Mouse (Mus musculus): ENCODE results near the gene Ddn. TPM values are rescaled to one million over a fixed set of nuclear protein-coding genes. Genes with fewer than 3 reads are reported as not detected.
A peak's percentile ranks its signal among the peaks of the same experiment; 100 is the strongest.

The Ddn gene
- polyA plus RNA-seq (2014; fragmentation: Nextera tagmentation; extraction: Ambion mirVana): 0.07 TPM in 1 of 2 replicates, not detected in the other

GRCm38 (mm10) chr15:98809390-98809789, at the start of gene Ddn:
Gene Ddn (minus strand): TSS chr15:98809490.
- peaks cover 57% of the 10 kb centered on the region for H3K27me3 ChIP-seq (replicated peaks; ENCODE audit: control insufficient read depth, insufficient read depth, low read length)
- peak within 1 kb of the TSS; percentile 75 for H3K4me2 ChIP-seq (ENCODE audit: low read depth, low read length)
- ATAC-seq (ENCODE audit: low read depth) (no peak), DNase-seq (ENCODE audit: low spot score) (no peak)
- peaks cover 20% of the 10 kb centered on the region for H3K4me1 ChIP-seq (ENCODE audit: control insufficient read depth, insufficient read depth, low read length)
- H3K4me3 ChIP-seq (ENCODE audit: low read depth, low read length): peak within 1 kb of the TSS; percentile 48
- 38% methylated on average over 3 of the region's 3 CpGs for WGBS
- no peak within 1 kb of the TSS for H3K27ac ChIP-seq (replicated peaks; ENCODE audit: low read depth, low read length)
- H3K9ac ChIP-seq (ENCODE audit: low read depth, low read length): peak within 1 kb of the TSS; percentile 22; the same call in 1 of the 2 replicates
- H3K36me3 ChIP-seq (ENCODE audit: control insufficient read depth, insufficient read depth, low read length): peaks cover 18% of the 10 kb centered on the region
- H3K9me3 ChIP-seq (ENCODE audit: control insufficient read depth, low read length): no peaks in the 10 kb centered on the region

- Histone ChIP-seq H3K4me3 (ENCODE audit: low read depth, low read length) (no peak overlapping the region), H3K4me1 (ENCODE audit: control insufficient read depth, insufficient read depth, low read length) (no peaks in the 10 kb centered on the region), H3K27ac (replicated peaks; ENCODE audit: low read depth, low read length) (no peak overlapping the region), H3K9ac (ENCODE audit: low read depth, low read length) (no peak overlapping the region), H3K9me3 (ENCODE audit: control insufficient read depth, low read length) (no peaks in the 10 kb centered on the region), H3K4me2 (ENCODE audit: low read depth, low read length) (no peak overlapping the region), H3K36me3 (ENCODE audit: control insufficient read depth, insufficient read depth, low read length) (peaks cover 100% of the 10 kb centered on the region), H3K27me3 (replicated peaks; ENCODE audit: control insufficient read depth, insufficient read depth, low read length) (no peaks in the 10 kb centered on the region)
- DNase-seq (ENCODE audit: low spot score): no peak
- 92% methylated on average over 16 of the region's 16 CpGs for WGBS
- ATAC-seq (ENCODE audit: low read depth): no peak
Measured at GRCm38 (mm10) chr15:98854214-98854613, 44.9 kb upstream of the Ddn start.

- Histone ChIP-seq H3K4me3 (ENCODE audit: low read depth, low read length) (no peak overlapping the region), H3K27ac (replicated peaks; ENCODE audit: low read depth, low read length) (no peak overlapping the region), H3K27me3 (replicated peaks; ENCODE audit: control insufficient read depth, insufficient read depth, low read length) (no peaks in the 10 kb centered on the region), H3K9me3 (ENCODE audit: control insufficient read depth, low read length) (no peaks in the 10 kb centered on the region), H3K36me3 (ENCODE audit: control insufficient read depth, insufficient read depth, low read length) (peaks cover 100% of the 10 kb centered on the region), H3K9ac (ENCODE audit: low read depth, low read length) (no peak overlapping the region), H3K4me1 (ENCODE audit: control insufficient read depth, insufficient read depth, low read length) (no peaks in the 10 kb centered on the region), H3K4me2 (ENCODE audit: low read depth, low read length) (no peak overlapping the region)
- WGBS: 89% methylated on average over 23 of the region's 28 CpGs
- DNase-seq (ENCODE audit: low spot score) (no peak), ATAC-seq (ENCODE audit: low read depth) (no peak)
Measured at GRCm38 (mm10) chr15:98853161-98853937, 44.1 kb upstream of the Ddn start.

- Histone ChIP-seq H3K27me3 (replicated peaks; ENCODE audit: control insufficient read depth, insufficient read depth, low read length) (no peaks in the 10 kb centered on the region), H3K4me2 (ENCODE audit: low read depth, low read length) (no peak overlapping the region), H3K36me3 (ENCODE audit: control insufficient read depth, insufficient read depth, low read length) (peaks cover 100% of the 10 kb centered on the region), H3K9me3 (ENCODE audit: control insufficient read depth, low read length) (no peaks in the 10 kb centered on the region), H3K4me3 (ENCODE audit: low read depth, low read length) (no peak overlapping the region), H3K4me1 (ENCODE audit: control insufficient read depth, insufficient read depth, low read length) (no peaks in the 10 kb centered on the region), H3K27ac (replicated peaks; ENCODE audit: low read depth, low read length) (no peak overlapping the region), H3K9ac (ENCODE audit: low read depth, low read length) (no peak overlapping the region)
- ATAC-seq (ENCODE audit: low read depth) (no peak), DNase-seq (ENCODE audit: low spot score) (no peak)
- WGBS: 92% methylated on average over 7 of the region's 9 CpGs
Measured at GRCm38 (mm10) chr15:98852733-98853132, 43.4 kb upstream of the Ddn start.

DNA sequence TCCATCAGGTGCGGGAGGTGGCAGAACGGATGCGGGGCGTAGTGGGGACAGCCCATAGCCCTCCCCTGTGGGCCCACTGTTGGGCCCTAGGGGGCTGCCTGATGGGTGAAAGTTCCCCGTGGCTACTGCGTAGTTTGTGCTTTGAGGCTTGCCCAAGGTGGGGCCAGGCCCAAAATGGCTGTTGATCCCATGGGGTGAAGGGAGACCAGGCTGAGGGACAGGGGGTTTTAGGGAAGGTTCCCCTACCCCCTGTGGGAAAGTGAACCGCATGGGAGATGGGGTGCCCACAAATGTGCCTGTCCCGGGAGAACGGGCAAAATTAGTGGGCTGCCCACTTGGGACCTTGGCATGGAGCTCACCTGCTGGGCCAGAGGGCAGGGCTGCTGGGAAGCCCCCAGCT, 42.8 kb upstream of the Ddn start:
- Histone ChIP-seq H3K4me2 (ENCODE audit: low read depth, low read length) (no peak overlapping the region), H3K36me3 (ENCODE audit: control insufficient read depth, insufficient read depth, low read length) (peaks cover 100% of the 10 kb centered on the region), H3K4me3 (ENCODE audit: low read depth, low read length) (no peak overlapping the region), H3K27me3 (replicated peaks; ENCODE audit: control insufficient read depth, insufficient read depth, low read length) (no peaks in the 10 kb centered on the region), H3K27ac (replicated peaks; ENCODE audit: low read depth, low read length) (no peak overlapping the region), H3K9me3 (ENCODE audit: control insufficient read depth, low read length) (no peaks in the 10 kb centered on the region), H3K4me1 (ENCODE audit: control insufficient read depth, insufficient read depth, low read length) (no peaks in the 10 kb centered on the region), H3K9ac (ENCODE audit: low read depth, low read length) (no peak overlapping the region)
- 92% methylated on average over 9 of the region's 9 CpGs for WGBS
- ATAC-seq (ENCODE audit: low read depth) (no peak), DNase-seq (ENCODE audit: low spot score) (no peak)

DNA sequence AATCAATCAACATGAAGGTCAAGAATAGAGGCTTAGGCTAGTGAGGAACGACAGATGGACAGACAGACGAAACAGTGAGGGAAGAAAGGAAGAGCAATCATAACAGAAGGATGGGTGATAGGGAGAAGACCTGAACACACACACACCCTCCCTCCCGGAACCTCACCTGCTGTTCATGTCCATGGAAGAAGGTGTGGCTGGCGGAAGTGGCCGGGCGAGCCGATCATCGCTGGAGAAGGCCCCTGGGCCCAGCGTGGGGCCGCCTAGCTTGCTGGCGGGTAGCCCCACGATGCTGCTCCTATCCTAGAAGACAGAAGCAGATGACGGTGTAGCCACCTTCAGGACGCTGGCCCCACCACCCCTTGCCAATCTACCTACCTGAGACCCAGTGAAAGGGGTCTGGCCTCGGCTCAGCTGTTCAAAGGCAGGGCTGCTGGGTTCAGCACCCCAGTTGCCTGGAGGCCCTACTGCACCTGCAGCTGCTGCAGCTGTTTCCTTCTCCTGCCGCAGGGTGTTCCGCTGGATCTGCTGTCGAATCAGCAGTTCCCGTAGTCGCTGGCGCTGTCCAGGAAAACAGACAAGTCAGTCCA, 42.0 kb upstream of the Ddn start:
- no peaks in the 10 kb centered on the region for H3K4me1 ChIP-seq (ENCODE audit: control insufficient read depth, insufficient read depth, low read length)
- no peak overlapping the region for H3K4me3 ChIP-seq (ENCODE audit: low read depth, low read length)
- no peak overlapping the region for H3K27ac ChIP-seq (replicated peaks; ENCODE audit: low read depth, low read length)
- peaks cover 100% of the 10 kb centered on the region for H3K36me3 ChIP-seq (ENCODE audit: control insufficient read depth, insufficient read depth, low read length)
- DNase-seq (ENCODE audit: low spot score): no peak
- ATAC-seq (ENCODE audit: low read depth): no peak
- no peaks in the 10 kb centered on the region for H3K27me3 ChIP-seq (replicated peaks; ENCODE audit: control insufficient read depth, insufficient read depth, low read length)
- no peak overlapping the region for H3K4me2 ChIP-seq (ENCODE audit: low read depth, low read length)
- H3K9me3 ChIP-seq (ENCODE audit: control insufficient read depth, low read length): no peaks in the 10 kb centered on the region
- no peak overlapping the region for H3K9ac ChIP-seq (ENCODE audit: low read depth, low read length)
- WGBS: 91% methylated on average over 19 of the region's 21 CpGs

- no peak overlapping the region for H3K27ac ChIP-seq (replicated peaks; ENCODE audit: low read depth, low read length)
- H3K4me3 ChIP-seq (ENCODE audit: low read depth, low read length): no peak overlapping the region
- peaks cover 100% of the 10 kb centered on the region for H3K36me3 ChIP-seq (ENCODE audit: control insufficient read depth, insufficient read depth, low read length)
- H3K27me3 ChIP-seq (replicated peaks; ENCODE audit: control insufficient read depth, insufficient read depth, low read length): no peaks in the 10 kb centered on the region
- WGBS: 89% methylated on average over 14 of the region's 14 CpGs
- H3K4me2 ChIP-seq (ENCODE audit: low read depth, low read length): no peak overlapping the region
- no peak for DNase-seq (ENCODE audit: low spot score)
- no peak overlapping the region for H3K9ac ChIP-seq (ENCODE audit: low read depth, low read length)
- ATAC-seq (ENCODE audit: low read depth): no peak
- no peaks in the 10 kb centered on the region for H3K9me3 ChIP-seq (ENCODE audit: control insufficient read depth, low read length)
- no peaks in the 10 kb centered on the region for H3K4me1 ChIP-seq (ENCODE audit: control insufficient read depth, insufficient read depth, low read length)
Measured at GRCm38 (mm10) chr15:98850668-98851067, 41.4 kb upstream of the Ddn start.

DNA sequence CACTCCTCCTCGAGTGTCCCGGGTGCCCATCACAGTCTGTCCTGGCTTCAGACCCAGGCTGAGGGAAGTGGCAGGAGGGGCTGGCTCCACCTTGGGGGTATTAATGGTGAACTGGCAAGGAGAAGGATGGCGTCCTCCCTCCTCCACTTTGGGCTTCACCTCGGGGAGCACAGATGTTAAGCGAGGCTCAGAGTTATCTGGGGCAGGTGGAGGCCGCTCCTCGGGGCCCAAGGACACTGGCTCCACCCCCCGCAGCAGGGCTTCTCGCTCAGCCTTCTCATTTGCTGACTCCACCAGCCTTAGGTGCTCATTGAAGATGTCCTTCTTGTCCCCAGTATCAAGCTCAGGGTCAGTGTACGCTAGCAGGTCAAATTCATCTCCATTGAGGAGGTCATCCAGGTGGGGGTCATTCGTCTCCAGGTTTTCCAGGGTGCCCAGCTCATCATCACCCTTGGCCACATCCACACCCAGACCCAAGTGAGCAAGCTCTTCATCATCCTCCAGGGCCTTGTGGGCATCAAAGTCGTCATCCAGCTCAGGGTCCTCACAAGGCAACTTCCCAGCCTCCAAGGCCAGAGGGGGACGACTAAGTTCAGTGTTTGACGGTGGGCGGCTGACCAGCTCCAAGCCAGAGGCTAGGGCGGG, 40.8 kb upstream of the Ddn start:
- Histone ChIP-seq H3K27me3 (replicated peaks; ENCODE audit: control insufficient read depth, insufficient read depth, low read length) (no peaks in the 10 kb centered on the region), H3K4me3 (ENCODE audit: low read depth, low read length) (no peak overlapping the region), H3K9ac (ENCODE audit: low read depth, low read length) (no peak overlapping the region), H3K36me3 (ENCODE audit: control insufficient read depth, insufficient read depth, low read length) (peaks cover 100% of the 10 kb centered on the region), H3K9me3 (ENCODE audit: control insufficient read depth, low read length) (no peaks in the 10 kb centered on the region), H3K27ac (replicated peaks; ENCODE audit: low read depth, low read length) (no peak overlapping the region), H3K4me2 (ENCODE audit: low read depth, low read length) (no peak overlapping the region), H3K4me1 (ENCODE audit: control insufficient read depth, insufficient read depth, low read length) (no peaks in the 10 kb centered on the region)
- no peak for DNase-seq (ENCODE audit: low spot score)
- 91% methylated on average over 16 of the region's 16 CpGs for WGBS
- no peak for ATAC-seq (ENCODE audit: low read depth)

All from embryonic facial prominence, embryonic 14.5 days (tissue).